Mouse (Mus musculus): ENCODE measurements around the gene Mslnl. TPM values are rescaled to one million over a fixed set of nuclear protein-coding genes. Genes with fewer than 3 reads are reported as not detected.

The Mslnl gene
- polyA plus RNA-seq, 1 experiment from 2014 or later = not detected

DNA sequence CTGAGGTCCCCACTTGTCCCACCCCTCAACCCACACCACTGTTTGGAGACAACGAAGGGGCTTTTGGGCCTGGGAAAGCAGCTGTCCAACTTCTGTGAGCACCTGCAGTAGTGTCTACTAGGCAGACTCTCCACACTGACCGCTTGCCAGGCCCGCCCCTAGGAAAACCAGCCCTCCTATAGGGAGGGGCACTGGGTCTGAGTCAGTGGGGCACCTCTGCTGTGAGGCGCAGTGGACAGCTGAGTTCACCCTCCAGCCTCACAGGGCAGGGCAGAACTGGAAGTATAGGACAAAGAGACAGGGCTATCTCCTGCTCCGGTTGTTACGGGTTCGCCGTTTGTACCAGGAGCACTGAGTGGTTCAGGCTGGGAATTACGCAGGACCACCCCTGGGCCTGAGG, 18.4 kb downstream of the Mslnl start, which contains the start of gene Msln:
Gene Msln, minus strand, starts transcription at position 138 of the 400 bp plus-strand sequence.
- 69% methylated on average over 9 of the region's 9 CpGs for whole genome bisulfite sequencing (ENCODE audit: insufficient replicate concordance)
- Histone ChIP-seq H3K27me3 (ENCODE audit: control insufficient read depth, insufficient read depth, low read depth, low read length) (no peaks in the 10 kb centered on the region), H3K27ac (ENCODE audit: low read length) (no peak within 1 kb of the TSS), H3K4me1 (ENCODE audit: control insufficient read depth, low read depth, low read length) (no peaks in the 10 kb centered on the region), H3K9ac (ENCODE audit: low read depth, low read length) (no peak within 1 kb of the TSS), H3K9me3 (replicated peaks; ENCODE audit: control insufficient read depth, low read length) (no peaks in the 10 kb centered on the region), H3K36me3 (ENCODE audit: control insufficient read depth, insufficient read depth) (no peaks in the 10 kb centered on the region), H3K4me3 (ENCODE audit: low read depth, low read length) (no peak within 1 kb of the TSS), H3K4me2 (ENCODE audit: low read depth, low read length) (no peak within 1 kb of the TSS)
- no peak for ATAC-seq (ENCODE audit: low read depth)

DNA sequence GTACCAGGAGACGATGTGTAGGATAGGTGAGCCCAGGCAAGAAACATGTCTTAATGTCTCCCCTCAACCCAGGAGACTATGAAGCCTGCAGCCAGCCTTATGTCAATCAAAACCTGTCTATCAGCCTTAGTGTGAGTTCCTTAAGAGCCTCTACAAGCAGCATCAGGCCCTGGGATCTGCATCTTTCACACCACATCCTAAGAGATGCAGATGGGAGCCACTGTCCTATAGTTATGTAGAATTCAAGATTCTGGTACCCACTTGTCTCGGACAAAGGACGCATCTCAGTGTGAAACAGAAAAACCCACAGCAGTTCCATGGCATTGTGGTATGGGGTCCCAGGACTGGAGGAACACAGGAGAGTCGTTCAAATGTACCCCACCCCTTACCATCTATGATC, 19.2 kb downstream of the Mslnl start:
- no peak overlapping the region for H3K4me2 ChIP-seq (ENCODE audit: low read depth, low read length)
- 50% methylated on average over 4 of the region's 4 CpGs for WGBS (ENCODE audit: insufficient replicate concordance)
- H3K4me1 ChIP-seq (ENCODE audit: control insufficient read depth, low read depth, low read length) = no peaks in the 10 kb centered on the region
- no peaks in the 10 kb centered on the region for H3K36me3 ChIP-seq (ENCODE audit: control insufficient read depth, insufficient read depth)
- H3K9ac ChIP-seq (ENCODE audit: low read depth, low read length) = no peak overlapping the region
- no peaks in the 10 kb centered on the region for H3K27me3 ChIP-seq (ENCODE audit: control insufficient read depth, insufficient read depth, low read depth, low read length)
- ATAC-seq (ENCODE audit: low read depth) = no peak
- no peak overlapping the region for H3K4me3 ChIP-seq (ENCODE audit: low read depth, low read length)
- no peaks in the 10 kb centered on the region for H3K9me3 ChIP-seq (replicated peaks; ENCODE audit: control insufficient read depth, low read length)
- H3K27ac ChIP-seq (ENCODE audit: low read length) = no peak overlapping the region

DNA sequence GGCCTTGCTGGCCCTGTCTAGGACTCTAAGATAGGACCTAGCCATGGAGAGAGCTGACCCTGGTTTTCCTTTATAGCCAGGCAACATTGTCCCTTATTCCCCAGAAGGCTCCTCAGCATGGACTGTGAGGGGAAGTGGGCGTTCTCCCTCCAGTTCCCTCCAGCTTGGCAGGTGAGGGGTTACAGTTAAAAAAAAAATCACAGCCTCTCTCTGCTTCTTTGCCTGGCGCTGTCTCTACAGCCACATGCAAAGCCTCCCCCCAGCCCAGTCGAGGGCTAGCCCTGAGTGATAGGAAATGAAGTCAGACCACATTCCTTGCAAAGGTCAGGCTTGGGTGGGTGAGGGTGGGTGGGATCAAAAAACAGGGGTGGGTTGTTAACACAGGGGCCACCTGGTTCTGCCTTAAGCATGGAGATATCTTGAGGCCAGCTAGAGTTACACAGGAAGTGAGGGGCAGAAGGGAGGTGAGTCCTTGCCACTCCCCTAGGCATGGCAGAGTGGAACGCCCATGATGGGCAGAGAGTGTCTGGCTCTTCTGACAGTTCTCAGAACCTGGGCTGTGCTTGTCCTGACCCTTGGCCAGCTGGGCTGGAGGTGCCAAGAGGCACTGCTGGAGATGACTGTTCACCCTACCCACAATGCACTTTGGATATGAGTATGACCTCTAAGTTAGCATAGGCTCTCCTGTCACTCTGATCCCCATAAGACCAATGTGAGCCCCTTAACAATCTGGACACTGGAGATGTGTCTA, 20.0 kb downstream of the Mslnl start:
- no peaks in the 10 kb centered on the region for H3K36me3 ChIP-seq (ENCODE audit: control insufficient read depth, insufficient read depth)
- no peak overlapping the region for H3K27ac ChIP-seq (ENCODE audit: low read length)
- no peaks in the 10 kb centered on the region for H3K27me3 ChIP-seq (ENCODE audit: control insufficient read depth, insufficient read depth, low read depth, low read length)
- no peak overlapping the region for H3K9ac ChIP-seq (ENCODE audit: low read depth, low read length)
- 22% methylated on average over 4 of the region's 4 CpGs for WGBS (ENCODE audit: insufficient replicate concordance)
- no peak for ATAC-seq (ENCODE audit: low read depth)
- H3K4me1 ChIP-seq (ENCODE audit: control insufficient read depth, low read depth, low read length) = no peaks in the 10 kb centered on the region
- no peaks in the 10 kb centered on the region for H3K9me3 ChIP-seq (replicated peaks; ENCODE audit: control insufficient read depth, low read length)
- no peak overlapping the region for H3K4me2 ChIP-seq (ENCODE audit: low read depth, low read length)
- H3K4me3 ChIP-seq (ENCODE audit: low read depth, low read length) = no peak overlapping the region

DNA sequence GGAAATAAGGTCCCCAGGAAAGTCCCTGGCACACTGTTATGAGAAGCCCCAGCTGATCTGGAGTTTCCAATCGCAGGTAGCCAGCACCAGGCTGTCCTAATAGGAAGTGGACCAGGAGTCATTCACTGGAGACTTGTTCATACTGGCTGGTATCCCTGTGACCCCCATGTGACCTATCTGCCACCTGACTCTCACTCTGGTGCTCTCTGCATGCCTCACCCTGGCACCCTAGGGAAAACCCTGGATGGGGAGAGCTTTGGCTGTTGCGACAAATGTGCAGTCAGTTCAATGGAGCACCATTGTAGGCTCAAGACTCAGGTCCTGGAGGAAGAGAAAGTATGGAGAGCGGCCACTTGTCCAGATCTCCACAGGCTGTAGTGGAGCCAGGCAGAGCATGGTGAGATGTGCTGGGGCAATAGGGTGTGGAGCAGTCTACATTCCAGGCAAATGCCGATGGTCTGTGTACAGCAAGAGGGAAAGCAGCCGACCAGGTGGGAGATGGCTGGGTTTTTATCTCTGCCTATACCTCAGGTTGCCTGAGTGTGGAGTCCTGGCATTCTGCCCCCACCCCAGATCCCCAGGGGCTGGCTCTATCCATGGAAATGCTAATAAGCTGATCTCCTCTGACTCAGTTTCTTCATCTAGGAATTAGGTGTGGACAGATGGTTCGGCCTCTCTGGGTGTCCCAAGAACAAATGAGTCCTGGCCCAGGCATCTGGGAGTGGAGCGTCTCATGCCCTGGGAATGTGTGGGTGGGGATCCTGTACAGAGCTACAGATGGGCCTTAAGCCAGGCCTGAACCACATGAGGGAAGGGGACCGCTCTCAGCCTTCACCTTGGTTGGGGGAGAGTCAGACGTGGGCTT, 20.8 kb downstream of the Mslnl start:
- Histone ChIP-seq H3K9ac (ENCODE audit: low read depth, low read length) (no peak overlapping the region), H3K36me3 (ENCODE audit: control insufficient read depth, insufficient read depth) (no peaks in the 10 kb centered on the region), H3K4me2 (ENCODE audit: low read depth, low read length) (no peak overlapping the region), H3K4me1 (ENCODE audit: control insufficient read depth, low read depth, low read length) (no peaks in the 10 kb centered on the region), H3K9me3 (replicated peaks; ENCODE audit: control insufficient read depth, low read length) (no peaks in the 10 kb centered on the region), H3K27me3 (ENCODE audit: control insufficient read depth, insufficient read depth, low read depth, low read length) (no peaks in the 10 kb centered on the region), H3K27ac (ENCODE audit: low read length) (no peak overlapping the region), H3K4me3 (ENCODE audit: low read depth, low read length) (no peak overlapping the region)
- 60% methylated on average over 9 of the region's 9 CpGs for WGBS (ENCODE audit: insufficient replicate concordance)
- ATAC-seq (ENCODE audit: low read depth) = no peak

DNA sequence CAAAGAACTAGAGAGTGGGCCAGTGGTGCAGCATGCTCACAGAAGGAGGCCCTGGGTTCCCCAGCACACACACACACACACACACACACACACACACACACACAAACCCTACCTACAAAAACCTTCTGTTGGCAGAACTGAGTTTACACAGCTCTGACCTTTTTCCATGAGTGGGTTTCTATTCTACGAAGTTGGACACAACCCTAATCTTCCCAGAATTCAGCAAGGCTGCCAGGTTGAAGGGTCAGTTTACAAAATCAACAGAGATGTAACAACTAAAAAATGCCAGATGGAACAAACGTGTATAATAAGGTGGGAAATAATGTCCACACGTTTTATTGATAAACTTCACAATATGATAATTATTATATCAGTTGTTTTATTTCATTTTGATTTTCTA, 21.8 kb downstream of the Mslnl start:
- Histone ChIP-seq H3K9me3 (replicated peaks; ENCODE audit: control insufficient read depth, low read length) (no peaks in the 10 kb centered on the region), H3K27ac (ENCODE audit: low read length) (no peak overlapping the region), H3K27me3 (ENCODE audit: control insufficient read depth, insufficient read depth, low read depth, low read length) (no peaks in the 10 kb centered on the region), H3K9ac (ENCODE audit: low read depth, low read length) (no peak overlapping the region), H3K4me2 (ENCODE audit: low read depth, low read length) (no peak overlapping the region), H3K4me3 (ENCODE audit: low read depth, low read length) (no peak overlapping the region), H3K36me3 (ENCODE audit: control insufficient read depth, insufficient read depth) (no peaks in the 10 kb centered on the region), H3K4me1 (ENCODE audit: control insufficient read depth, low read depth, low read length) (no peaks in the 10 kb centered on the region)
- WGBS (ENCODE audit: insufficient replicate concordance) = 43% methylated on average over 3 of the region's 3 CpGs
- no peak for ATAC-seq (ENCODE audit: low read depth)

DNA sequence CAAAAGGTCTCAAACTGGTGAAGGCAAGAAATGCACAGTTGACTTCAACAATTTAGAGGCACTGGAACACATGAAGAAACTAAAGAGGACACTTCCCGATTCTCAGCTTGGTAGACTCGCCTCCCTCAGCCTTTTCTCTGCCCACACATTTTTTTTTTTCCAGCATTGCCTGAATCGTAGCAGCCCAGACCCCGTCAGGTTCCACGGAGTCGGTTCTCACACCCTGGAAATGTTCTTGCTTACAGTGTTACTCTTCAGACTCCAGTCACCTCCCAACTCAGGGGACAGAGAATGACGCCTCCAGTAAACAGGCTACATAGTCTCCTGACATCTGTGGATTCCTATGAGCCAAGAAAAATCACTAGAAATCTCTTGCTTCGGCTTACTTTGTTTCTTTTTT, 24.3 kb downstream of the Mslnl start:
- H3K9ac ChIP-seq (ENCODE audit: low read depth, low read length) = no peak overlapping the region
- no peaks in the 10 kb centered on the region for H3K9me3 ChIP-seq (replicated peaks; ENCODE audit: control insufficient read depth, low read length)
- WGBS (ENCODE audit: insufficient replicate concordance) = 48% methylated on average over 8 of the region's 8 CpGs
- no peak overlapping the region for H3K27ac ChIP-seq (ENCODE audit: low read length)
- no peak overlapping the region for H3K4me2 ChIP-seq (ENCODE audit: low read depth, low read length)
- H3K36me3 ChIP-seq (ENCODE audit: control insufficient read depth, insufficient read depth) = no peaks in the 10 kb centered on the region
- no peak for ATAC-seq (ENCODE audit: low read depth)
- H3K27me3 ChIP-seq (ENCODE audit: control insufficient read depth, insufficient read depth, low read depth, low read length) = no peaks in the 10 kb centered on the region
- no peaks in the 10 kb centered on the region for H3K4me1 ChIP-seq (ENCODE audit: control insufficient read depth, low read depth, low read length)
- no peak overlapping the region for H3K4me3 ChIP-seq (ENCODE audit: low read depth, low read length)

DNA sequence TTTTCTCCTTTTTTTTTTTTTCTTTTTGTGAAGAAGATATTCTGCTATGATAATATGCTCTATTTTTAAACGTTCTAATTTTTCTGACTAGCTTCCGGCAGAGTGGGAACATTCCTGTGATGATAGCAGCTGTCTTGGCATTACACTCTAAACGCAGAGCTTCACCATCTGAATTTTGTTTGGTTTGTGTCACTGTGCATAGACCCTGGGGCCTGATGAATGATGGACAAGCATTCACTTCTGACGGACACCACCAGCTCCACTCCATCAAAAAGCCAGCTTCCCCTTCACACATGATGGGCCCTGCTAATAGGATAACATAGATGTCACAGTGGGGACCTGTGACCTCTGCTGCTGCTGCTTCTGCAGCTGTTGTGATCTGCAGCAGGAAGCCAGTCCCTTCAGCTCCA, 25.7 kb downstream of the Mslnl start:
- H3K27ac ChIP-seq (ENCODE audit: low read length) = no peak overlapping the region
- H3K9me3 ChIP-seq (replicated peaks; ENCODE audit: control insufficient read depth, low read length) = no peaks in the 10 kb centered on the region
- no peak overlapping the region for H3K4me2 ChIP-seq (ENCODE audit: low read depth, low read length)
- no peaks in the 10 kb centered on the region for H3K4me1 ChIP-seq (ENCODE audit: control insufficient read depth, low read depth, low read length)
- H3K9ac ChIP-seq (ENCODE audit: low read depth, low read length) = no peak overlapping the region
- no peak overlapping the region for H3K4me3 ChIP-seq (ENCODE audit: low read depth, low read length)
- no peak for ATAC-seq (ENCODE audit: low read depth)
- 46% methylated on average over 4 of the region's 4 CpGs for WGBS (ENCODE audit: insufficient replicate concordance)
- no peaks in the 10 kb centered on the region for H3K27me3 ChIP-seq (ENCODE audit: control insufficient read depth, insufficient read depth, low read depth, low read length)
- no peaks in the 10 kb centered on the region for H3K36me3 ChIP-seq (ENCODE audit: control insufficient read depth, insufficient read depth)

DNA sequence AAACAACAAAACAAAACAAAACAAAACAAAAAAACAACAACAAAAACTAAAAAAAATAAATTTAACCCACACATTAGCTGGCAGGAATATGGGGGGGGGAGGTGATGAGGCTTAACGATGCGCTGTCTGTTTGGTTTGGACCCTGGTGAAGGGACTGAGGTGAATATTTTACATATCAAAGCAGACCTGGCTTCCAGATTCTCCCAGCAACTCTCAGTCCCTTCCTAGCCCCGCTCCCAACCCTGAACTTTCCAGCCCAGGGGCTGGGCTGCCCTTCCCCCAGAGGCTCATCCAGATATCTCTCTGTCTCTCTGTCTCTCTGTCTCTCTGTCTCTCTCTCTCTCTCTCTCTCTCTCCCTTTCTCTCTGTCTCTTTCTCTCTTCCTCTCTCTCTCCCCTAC, 26.7 kb downstream of the Mslnl start:
- no peaks in the 10 kb centered on the region for H3K4me1 ChIP-seq (ENCODE audit: control insufficient read depth, low read depth, low read length)
- no peak for ATAC-seq (ENCODE audit: low read depth)

DNA sequence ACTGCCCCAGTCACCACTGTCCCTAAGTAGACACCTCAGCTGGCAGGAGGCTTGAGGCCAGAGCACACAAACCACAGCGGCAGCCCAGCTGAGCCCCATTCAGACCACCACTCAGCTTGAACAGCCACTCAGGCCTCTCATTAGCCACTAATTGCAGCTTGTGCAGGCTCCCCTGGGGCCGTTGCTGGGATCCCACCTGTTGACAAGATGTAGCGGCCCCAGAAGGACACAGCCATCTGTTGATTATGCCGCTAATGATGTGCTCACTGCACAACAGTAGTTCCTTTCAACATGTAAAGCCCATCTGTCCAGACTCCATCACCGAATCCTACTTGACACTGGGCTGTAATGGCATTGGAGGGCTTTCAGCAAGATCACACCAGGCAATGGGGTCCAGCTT, 30.0 kb downstream of the Mslnl start:
- peaks cover 6% of the 10 kb centered on the region; the same call in 1 of the 2 replicates for H3K27me3 ChIP-seq (ENCODE audit: control insufficient read depth, insufficient read depth, low read depth, low read length)
- no peak overlapping the region for H3K9ac ChIP-seq (ENCODE audit: low read depth, low read length)
- H3K4me3 ChIP-seq (ENCODE audit: low read depth, low read length) = no peak overlapping the region
- no peak overlapping the region for H3K4me2 ChIP-seq (ENCODE audit: low read depth, low read length)
- no peaks in the 10 kb centered on the region for H3K36me3 ChIP-seq (ENCODE audit: control insufficient read depth, insufficient read depth)
- no peak for ATAC-seq (ENCODE audit: low read depth)
- 62% methylated on average over 5 of the region's 5 CpGs for WGBS (ENCODE audit: insufficient replicate concordance)
- no peak overlapping the region for H3K27ac ChIP-seq (ENCODE audit: low read length)
- no peaks in the 10 kb centered on the region for H3K9me3 ChIP-seq (replicated peaks; ENCODE audit: control insufficient read depth, low read length)
- H3K4me1 ChIP-seq (ENCODE audit: control insufficient read depth, low read depth, low read length) = no peaks in the 10 kb centered on the region

More for the DNA sequence above, 26.7 kb downstream of the Mslnl start:
- 0 out of 2 replicates have a peak, but pooled peaks cover 2% of the 10 kb centered on the region for H3K27me3 ChIP-seq (ENCODE audit: control insufficient read depth, insufficient read depth, low read depth, low read length)
- H3K9ac ChIP-seq (ENCODE audit: low read depth, low read length) = no peak overlapping the region
- H3K27ac ChIP-seq (ENCODE audit: low read length) = no peak overlapping the region
- H3K4me3 ChIP-seq (ENCODE audit: low read depth, low read length) = no peak overlapping the region
- no peaks in the 10 kb centered on the region for H3K9me3 ChIP-seq (replicated peaks; ENCODE audit: control insufficient read depth, low read length)
- WGBS (ENCODE audit: insufficient replicate concordance) = 34% methylated on average over 3 of the region's 3 CpGs
- no peak overlapping the region for H3K4me2 ChIP-seq (ENCODE audit: low read depth, low read length)
- no peaks in the 10 kb centered on the region for H3K36me3 ChIP-seq (ENCODE audit: control insufficient read depth, insufficient read depth)
